Mouse (Mus musculus) lung, embryonic 15.5 days (tissue): ENCODE results near the gene Mvb12b. TPM values are rescaled to one million over a fixed set of nuclear protein-coding genes. Genes with fewer than 3 reads are reported as not detected.
"Not testable (repeated sequence)": the region's sequence is repeated elsewhere in the genome, so short reads cannot be mapped to it uniquely, and the experiment has no call there.

ENCODE experiments used
- ATAC-seq: fragments of 200-750 bp; cut with Nextera tagmentation; 2 replicates; pipeline ENCODE4 v1.8.0; 2017; ENCODE audit warnings: moderate number of reproducible peaks, borderline replicate concordance; ENCODE audit not compliant: low FRiP score, low TSS enrichment; ENCODE audit errors: extremely low read depth
- H3K27ac ChIP-seq: fragments of 300-500 bp; sonication (generic); 2 replicates; pipeline ENCODE4 v1.5.1; 2015; ENCODE audit warnings: moderate library complexity, mild to moderate bottlenecking, inconsistent platforms
- H3K27me3 ChIP-seq: fragments of 300-500 bp; sonication (generic); 2 replicates; pipeline ENCODE4 v1.6.1; 2015; ENCODE audit warnings: inconsistent platforms
- H3K36me3 ChIP-seq: fragments of 300-500 bp; sonication (generic); 2 replicates; pipeline ENCODE4 v1.6.1; 2015; ENCODE audit warnings: inconsistent platforms
- H3K4me1 ChIP-seq: fragments of 300-500 bp; sonication (generic); 2 replicates; pipeline ENCODE4 v1.6.1; 2015; ENCODE audit warnings: inconsistent platforms
- H3K4me2 ChIP-seq: fragments of 300-500 bp; sonication (generic); 2 replicates; pipeline ENCODE4 v1.6.1; 2015; ENCODE audit warnings: inconsistent platforms, mild to moderate bottlenecking, moderate library complexity
- H3K4me3 ChIP-seq: fragments of 300-500 bp; sonication (generic); 2 replicates; pipeline ENCODE4 v1.5.1; 2015; ENCODE audit warnings: mild to moderate bottlenecking, inconsistent platforms
- H3K9ac ChIP-seq: fragments of 300-500 bp; sonication (generic); 2 replicates; pipeline ENCODE4 v1.6.1; 2015; ENCODE audit warnings: inconsistent platforms
- H3K9me3 ChIP-seq: fragments of 300-500 bp; sonication (generic); 2 replicates; pipeline ENCODE4 v1.6.1; 2016; ENCODE audit warnings: inconsistent platforms
- WGBS: fragments of 180-500 bp; shearing (Covaris S2); methylation state at CpG from one replicate; pipeline ENCODE4 v1.1.7; 2015; 5-methylcytosine and 5-hydroxymethylcytosine counted together
- polyA plus RNA-seq: library from polyadenylated mRNA; unstranded; fragments of >200 nt; fragmentation: Nextera tagmentation; extraction: Ambion mirVana; gene quantifications from 2 replicates; pipeline ENCODE4 v1.2.1, GENCODE M21; 2015

Gene Mvb12b
- polyA plus RNA-seq, 1 experiment from 2014 or later, result 22.8 TPM

- Histone ChIP-seq H3K9me3 (no peaks in the 10 kb centered on the region), H3K4me1 (peaks cover 19% of the 10 kb centered on the region), H3K27ac (no peak overlapping the region), H3K9ac (no peak overlapping the region), H3K36me3 (no peaks in the 10 kb centered on the region), H3K27me3 (no peaks in the 10 kb centered on the region), H3K4me3 (no peak overlapping the region), H3K4me2 (no peak overlapping the region)
- WGBS, result 36% methylated on average over 8 of the region's 8 CpGs
- no peak for ATAC-seq
These were observed 27.3 kb upstream of the Mvb12b start for GRCm38 (mm10) chr2:33914998-33915397.

GRCm38 (mm10) chr2:33914334-33914733, 26.6 kb upstream of the Mvb12b start:
- Histone ChIP-seq H3K27me3 (no peaks in the 10 kb centered on the region), H3K9me3 (no peaks in the 10 kb centered on the region), H3K9ac (no peak overlapping the region), H3K4me3 (no peak overlapping the region), H3K27ac (no peak overlapping the region), H3K4me2 (no peak overlapping the region), H3K4me1 (peaks cover 15% of the 10 kb centered on the region), H3K36me3 (no peaks in the 10 kb centered on the region)
- no peak for ATAC-seq
- 49% methylated on average over 3 of the region's 3 CpGs for WGBS

- H3K4me2 ChIP-seq, H3K9me3 ChIP-seq, H3K36me3 ChIP-seq, H3K4me3 ChIP-seq, H3K27me3 ChIP-seq, H3K9ac ChIP-seq, ATAC-seq, H3K27ac ChIP-seq: not testable (repeated sequence)
- 66% methylated on average over 1 of the region's 1 CpGs for WGBS
- peaks cover 18% of the 10 kb centered on the region for H3K4me1 ChIP-seq
These were observed 25.9 kb upstream of the Mvb12b start for GRCm38 (mm10) chr2:33913598-33913997.

GRCm38 (mm10) chr2:33912741-33913140, 25.0 kb upstream of the Mvb12b start:
- ATAC-seq, result no peak
- no peaks in the 10 kb centered on the region for H3K9me3 ChIP-seq
- H3K4me2 ChIP-seq, result no peak overlapping the region
- H3K27me3 ChIP-seq, result no peaks in the 10 kb centered on the region
- no peaks in the 10 kb centered on the region for H3K36me3 ChIP-seq
- WGBS, result 63% methylated on average over 3 of the region's 3 CpGs
- no peak overlapping the region for H3K9ac ChIP-seq
- H3K27ac ChIP-seq, result no peak overlapping the region
- H3K4me3 ChIP-seq, result no peak overlapping the region
- H3K4me1 ChIP-seq, result peaks cover 22% of the 10 kb centered on the region

- WGBS, result 6% methylated on average over 8 of the region's 8 CpGs
- Histone ChIP-seq H3K4me2 (no peak overlapping the region), H3K27me3 (no peaks in the 10 kb centered on the region), H3K27ac (peak overlapping the region; percentile 71), H3K36me3 (no peaks in the 10 kb centered on the region), H3K9me3 (no peaks in the 10 kb centered on the region), H3K4me3 (no peak overlapping the region), H3K4me1 (peaks cover 12% of the 10 kb centered on the region; the same call in 1 of the 2 replicates), H3K9ac (no peak overlapping the region)
- ATAC-seq, result peak; percentile 92
These were observed 20.6 kb upstream of the Mvb12b start for GRCm38 (mm10) chr2:33908374-33908773.

- 85% methylated on average over 6 of the region's 6 CpGs for WGBS
- no peak overlapping the region for H3K9ac ChIP-seq
- H3K9me3 ChIP-seq, result no peaks in the 10 kb centered on the region
- H3K4me2 ChIP-seq, result no peak overlapping the region
- no peak overlapping the region for H3K27ac ChIP-seq
- H3K27me3 ChIP-seq, result no peaks in the 10 kb centered on the region
- H3K4me3 ChIP-seq, result no peak overlapping the region
- H3K36me3 ChIP-seq, result no peaks in the 10 kb centered on the region
- ATAC-seq, result no peak
- peaks cover 12% of the 10 kb centered on the region; the same call in 1 of the 2 replicates for H3K4me1 ChIP-seq
These were observed 19.4 kb upstream of the Mvb12b start for GRCm38 (mm10) chr2:33907174-33907573.

- Histone ChIP-seq H3K27ac (no peak overlapping the region), H3K4me1 (no peaks in the 10 kb centered on the region), H3K9me3 (no peaks in the 10 kb centered on the region), H3K9ac (no peak overlapping the region), H3K4me2 (no peak overlapping the region), H3K4me3 (no peak overlapping the region), H3K36me3 (no peaks in the 10 kb centered on the region), H3K27me3 (no peaks in the 10 kb centered on the region)
- ATAC-seq, result no peak
- WGBS, result 64% methylated on average over 3 of the region's 3 CpGs
These were observed 8.1 kb upstream of the Mvb12b start for GRCm38 (mm10) chr2:33895829-33896228.

GRCm38 (mm10) chr2:33893151-33893550, 5.4 kb upstream of the Mvb12b start:
- no peak overlapping the region for H3K27ac ChIP-seq
- H3K4me3 ChIP-seq, result no peak overlapping the region
- no peaks in the 10 kb centered on the region for H3K36me3 ChIP-seq
- no peaks in the 10 kb centered on the region for H3K4me1 ChIP-seq
- no peak overlapping the region for H3K9ac ChIP-seq
- no peak for ATAC-seq
- H3K4me2 ChIP-seq, result no peak overlapping the region
- WGBS, result 80% methylated on average over 3 of the region's 3 CpGs
- H3K9me3 ChIP-seq, result no peaks in the 10 kb centered on the region
- H3K27me3 ChIP-seq, result no peaks in the 10 kb centered on the region

- H3K9me3 ChIP-seq, result no peaks in the 10 kb centered on the region
- H3K4me3 ChIP-seq, result no peak overlapping the region
- H3K9ac ChIP-seq, result no peak overlapping the region
- H3K27ac ChIP-seq, result no peak overlapping the region
- H3K27me3 ChIP-seq, result no peaks in the 10 kb centered on the region
- no peak for ATAC-seq
- no peak overlapping the region for H3K4me2 ChIP-seq
- no peaks in the 10 kb centered on the region for H3K36me3 ChIP-seq
- peaks cover 4% of the 10 kb centered on the region for H3K4me1 ChIP-seq
- WGBS, result 67% methylated on average over 7 of the region's 7 CpGs
These were observed 4.6 kb upstream of the Mvb12b start for GRCm38 (mm10) chr2:33892354-33892753.

GRCm38 (mm10) chr2:33888100-33888385, 297 bp upstream of the Mvb12b start:
- peaks cover 28% of the 10 kb centered on the region for H3K4me1 ChIP-seq
- 0 out of 2 replicates have a peak overlapping the region, but pooled peaks have one; percentile 96 for H3K9ac ChIP-seq
- H3K9me3 ChIP-seq, result no peaks in the 10 kb centered on the region
- H3K27ac ChIP-seq, result peak overlapping the region; percentile 88
- no peaks in the 10 kb centered on the region for H3K27me3 ChIP-seq
- no peaks in the 10 kb centered on the region for H3K36me3 ChIP-seq
- peak overlapping the region; percentile 86 for H3K4me3 ChIP-seq
- ATAC-seq, result no peak
- 50% methylated on average over 6 of the region's 6 CpGs for WGBS
- peak overlapping the region; percentile 91 for H3K4me2 ChIP-seq

GRCm38 (mm10) chr2:33886386-33887327, 1.1 kb downstream of the Mvb12b start:
- no peaks in the 10 kb centered on the region for H3K9me3 ChIP-seq
- peak overlapping the region; percentile 96 for H3K9ac ChIP-seq
- WGBS, result 2% methylated on average over 36 of the region's 51 CpGs
- peak overlapping the region; percentile 88 for H3K27ac ChIP-seq
- H3K4me3 ChIP-seq, result peak overlapping the region; percentile 86
- peak; percentile 69; the same call in 1 of the 2 replicates for ATAC-seq
- H3K27me3 ChIP-seq, result no peaks in the 10 kb centered on the region
- H3K36me3 ChIP-seq, result no peaks in the 10 kb centered on the region
- H3K4me1 ChIP-seq, result peaks cover 28% of the 10 kb centered on the region
- H3K4me2 ChIP-seq, result peak overlapping the region; percentile 91

- peaks cover 31% of the 10 kb centered on the region for H3K4me1 ChIP-seq
- H3K4me3 ChIP-seq, result no peak overlapping the region
- WGBS, result 81% methylated on average over 3 of the region's 3 CpGs
- no peaks in the 10 kb centered on the region for H3K36me3 ChIP-seq
- H3K27me3 ChIP-seq, result no peaks in the 10 kb centered on the region
- no peak overlapping the region for H3K9ac ChIP-seq
- no peak overlapping the region for H3K27ac ChIP-seq
- no peak overlapping the region; the same call in 1 of the 2 replicates for H3K4me2 ChIP-seq
- no peaks in the 10 kb centered on the region for H3K9me3 ChIP-seq
- no peak for ATAC-seq
These were observed 2.5 kb downstream of the Mvb12b start for GRCm38 (mm10) chr2:33885264-33885651.
